In genomic region chr5:107518602-107519001, GRCm38 (mm10) we compare ENCODE assay signal across 24 mouse cellular contexts. TPM values are rescaled to one million over a fixed set of nuclear protein-coding genes. Genes with fewer than 3 reads are reported as not detected.
DNase-seq lines count a peak whose midpoint lies in the region; ATAC-seq lines count a peak whose summit lies in the region.
"Had no signal": no experiment of that assay in that cellular context is flagged by ENCODE, and none has a peak within 500 bp of the region (broad histone marks: within the 10 kb centered on the region; RNA-seq: fewer than 3 reads in every experiment).

No protein-coding gene starts in this region.

- H3K4me1 ChIP-seq in hindbrain, embryonic 16.5 days (ENCODE audit: control insufficient read depth, insufficient read depth, low read depth, low read length), result no peaks in the 10 kb centered on the region
- H3K4me1 ChIP-seq in hindbrain, embryonic 13.5 days (replicated peaks), result 0 out of 2 replicates have a peak, but pooled peaks cover 3% of the 10 kb centered on the region
- H3K4me1 ChIP-seq: embryonic facial prominence, embryonic 13.5 days; forebrain, embryonic 13.5 days; hindbrain, embryonic 10.5 days; intestine, embryonic 15.5 days had no signal

- H3K9ac ChIP-seq in hindbrain, embryonic 16.5 days (ENCODE audit: low read depth, low read length), result no peak overlapping the region
- H3K9ac ChIP-seq in hindbrain, embryonic 13.5 days, result no peak overlapping the region
- H3K9ac ChIP-seq: embryonic facial prominence, embryonic 13.5 days; forebrain, embryonic 13.5 days; heart, embryonic 12.5 days; intestine, embryonic 15.5 days had no signal

- H3K27me3 ChIP-seq in hindbrain, embryonic 16.5 days (replicated peaks; ENCODE audit: control insufficient read depth, insufficient read depth, low read length), result no peaks in the 10 kb centered on the region
- H3K27me3 ChIP-seq in hindbrain, embryonic 13.5 days, result no peaks in the 10 kb centered on the region
- H3K27me3 ChIP-seq: embryonic facial prominence, embryonic 13.5 days; forebrain, embryonic 13.5 days; heart, embryonic 12.5 days; intestine, embryonic 15.5 days had no signal

- WGBS in hindbrain, embryonic 16.5 days, result 78% methylated on average over 4 of the region's 4 CpGs
- 94% methylated on average over 4 of the region's 4 CpGs for WGBS in hindbrain, embryonic 13.5 days

- 0 out of 2 replicates have a peak, but pooled peaks have one; percentile 64 for ATAC-seq in hindbrain, embryonic 16.5 days
- no peak for ATAC-seq in hindbrain, embryonic 13.5 days (ENCODE audit: low FRiP score)
- ATAC-seq: CD4-positive, CD25-positive, alpha-beta regulatory T cell, adult 4 months; forebrain, embryonic 13.5 days; intestine, embryonic 15.5 days had no signal

- DNase-seq in adrenal gland, postnatal 10 days, result peak; percentile 7
- no peak for DNase-seq in adrenal gland, adult 8-10 months
- peak; percentile 32 for DNase-seq in lung, postnatal 10 days
- no peak for DNase-seq in lung, adult 18-20 months
- DNase-seq in embryo, embryonic 10 days (ENCODE audit: low spot score), result no peak
- DNase-seq: adrenal gland, postnatal 36 days; B cell, adult 2 months; cerebellum, adult 11 months; cerebellum, adult 9-10 months; cerebellum, postnatal 25 days; gastrocnemius, adult 2 months; kidney, adult 18-20 months had no signal

- no peak overlapping the region for H3K27ac ChIP-seq in hindbrain, embryonic 16.5 days (ENCODE audit: low read depth, low read length)
- no peak overlapping the region for H3K27ac ChIP-seq in hindbrain, embryonic 13.5 days
- H3K27ac ChIP-seq: embryonic facial prominence, embryonic 13.5 days; forebrain, embryonic 13.5 days; gastrocnemius, adult 2 months; hindbrain, embryonic 10.5 days; intestine, embryonic 15.5 days had no signal

- H3K9me3 ChIP-seq in hindbrain, embryonic 16.5 days (ENCODE audit: control insufficient read depth, low read length), result no peaks in the 10 kb centered on the region
- H3K9me3 ChIP-seq in hindbrain, embryonic 13.5 days, result no peaks in the 10 kb centered on the region
- H3K9me3 ChIP-seq: embryonic facial prominence, embryonic 13.5 days; forebrain, embryonic 13.5 days; G1E; heart, embryonic 12.5 days; hindbrain, embryonic 10.5 days; intestine, embryonic 15.5 days had no signal

- H3K36me3 ChIP-seq in hindbrain, embryonic 16.5 days (ENCODE audit: control insufficient read depth, insufficient read depth, low read length), result no peaks in the 10 kb centered on the region
- no peaks in the 10 kb centered on the region for H3K36me3 ChIP-seq in hindbrain, embryonic 13.5 days
- H3K36me3 ChIP-seq: embryonic facial prominence, embryonic 13.5 days; G1E; heart, embryonic 12.5 days; hindbrain, embryonic 10.5 days; intestine, embryonic 15.5 days had no signal

- H3K4me3 ChIP-seq in hindbrain, embryonic 16.5 days (ENCODE audit: low read length), result no peak overlapping the region
- no peak overlapping the region for H3K4me3 ChIP-seq in hindbrain, embryonic 13.5 days
- H3K4me3 ChIP-seq: embryonic facial prominence, embryonic 13.5 days; forebrain, embryonic 13.5 days; gastrocnemius, adult 2 months; heart, embryonic 12.5 days; hindbrain, embryonic 10.5 days; intestine, embryonic 15.5 days had no signal

- no peak overlapping the region for H3K4me2 ChIP-seq in hindbrain, embryonic 16.5 days (ENCODE audit: low read length)
- no peak overlapping the region for H3K4me2 ChIP-seq in hindbrain, embryonic 13.5 days
- H3K4me2 ChIP-seq: embryonic facial prominence, embryonic 13.5 days; forebrain, embryonic 13.5 days; heart, embryonic 12.5 days; intestine, embryonic 15.5 days had no signal

RNA-seq across cellular contexts. Expression of gene Gm42669, which starts 11.2 kb away (rescaled TPM):
- under 1 TPM in 1 of 2 experiments, not detected in 1; 0.18 TPM for total RNA-seq in adrenal gland, postnatal 10 days (2021)
- total RNA-seq in adrenal gland, adult 8-10 months (2022), result under 1 TPM in 2 of 4 experiments, not detected in 2; 0.12 to 0.19 TPM
- 0.28 and 0.55 TPM in 2 replicates for polyA plus RNA-seq in hindbrain, embryonic 16.5 days (2015; fragmentation: Nextera tagmentation; extraction: Ambion mirVana)
- 0.25 and 0.70 TPM in 2 replicates for polyA plus RNA-seq in hindbrain, embryonic 13.5 days (2015; fragmentation: Nextera tagmentation; extraction: Ambion mirVana)
- total RNA-seq: adrenal gland, adult 18-20 months; adrenal gland, postnatal 36 days had no signal

RNA-seq across cellular contexts. Expression of gene 1700028K03Rik, which starts 15.9 kb away (rescaled TPM):
- under 1 TPM in 1 of 2 experiments, not detected in 1; 0.18 TPM for total RNA-seq in adrenal gland, postnatal 10 days (2021)
- total RNA-seq in adrenal gland, adult 8-10 months (2022), result under 1 TPM in 2 of 4 experiments, not detected in 2; 0.14 to 0.30 TPM
- polyA plus RNA-seq in hindbrain, embryonic 16.5 days (2015; fragmentation: Nextera tagmentation; extraction: Ambion mirVana), result 0.19 and 0.29 TPM in 2 replicates
- polyA plus RNA-seq in hindbrain, embryonic 13.5 days (2015; fragmentation: Nextera tagmentation; extraction: Ambion mirVana), result 0.22 and 0.57 TPM in 2 replicates
- total RNA-seq: adrenal gland, adult 18-20 months; heart, adult 8-10 months; heart, postnatal 25 days had no signal
- polyA plus RNA-seq: G1E had no signal

Comparison
In these comparisons a context has a peak if more than half of its experiments do, and no peak if none do; other contexts are left out.
1. DNase-seq: peak in adrenal gland, postnatal 10 days (single experiment) and lung, postnatal 10 days (single experiment); none in adrenal gland, adult 8-10 months (single experiment), lung, adult 18-20 months (0 of 2) and embryo, embryonic 10 days (single experiment).